Mouse (Mus musculus) ES-E14 (cell line): ENCODE measurements around the gene Arhgap32. TPM values are rescaled to one million over a fixed set of nuclear protein-coding genes. Genes with fewer than 3 reads are reported as not detected.

Experiments used
- DNase-seq: peaks from one replicate; pipeline ENCODE4 v3.0.0-alpha.2; 2013; ENCODE audit warnings: low read depth, low spot score
- H3K27ac ChIP-seq: 2 replicates; pipeline ENCODE4 v1.5.1; 2012; ENCODE audit warnings: low read depth, mild to moderate bottlenecking, low read length, moderate library complexity, mixed read lengths; ENCODE audit not compliant: poor library complexity, insufficient read depth, severe bottlenecking
- H3K36me3 ChIP-seq: 2 replicates; pipeline ENCODE4 v1.6.1; 2012; ENCODE audit warnings: mild to moderate bottlenecking, low read length, moderate library complexity, mixed read lengths; ENCODE audit not compliant: control insufficient read depth, poor library complexity, insufficient read depth, severe bottlenecking
- H3K4me1 ChIP-seq, 2 experiments: fragments of 150-350 bp in 1 of 2; sonication (generic) in 1 of 2; 2 replicates each; pipeline ENCODE4 v1.6.1; 2012; ENCODE audit warnings: low read length in 2 of 2, mild to moderate bottlenecking in 1 of 2, mixed read lengths in 1 of 2; ENCODE audit not compliant: control insufficient read depth in 2 of 2, insufficient read depth in 2 of 2, poor library complexity in 1 of 2
- H3K4me3 ChIP-seq, 2 experiments: fragments of 150-350 bp in 1 of 2; sonication (generic) in 1 of 2; 2 replicates each; pipeline ENCODE4 v1.5.1; 2012; ENCODE audit warnings: low read length in 2 of 2, low read depth in 1 of 2, mild to moderate bottlenecking in 1 of 2, mixed read lengths in 1 of 2; ENCODE audit not compliant: insufficient read depth in 1 of 2, poor library complexity in 1 of 2, severe bottlenecking in 1 of 2
- H3K9ac ChIP-seq: 2 replicates; pipeline ENCODE4 v1.6.1; 2012; ENCODE audit warnings: low read depth, mild to moderate bottlenecking, low read length, mixed read lengths; ENCODE audit not compliant: poor library complexity, insufficient read depth, severe bottlenecking
- H3K9me3 ChIP-seq: fragments of 150-350 bp; sonication (generic); 2 replicates; pipeline ENCODE4 v1.6.1; 2012; ENCODE audit warnings: low read depth, mild to moderate bottlenecking, low read length; ENCODE audit not compliant: control insufficient read depth, insufficient read depth
- CHD2 ChIP-seq: IDR thresholded peaks from 2 replicates; pipeline ENCODE4 v1.6.1; 2014; ENCODE audit warnings: mild to moderate bottlenecking, low read depth, low read length, inconsistent platforms
- HCFC1 ChIP-seq: IDR thresholded peaks from 2 replicates; pipeline ENCODE4 v1.6.1; 2012; ENCODE audit warnings: low read length, inconsistent platforms, borderline replicate concordance; ENCODE audit not compliant: insufficient read depth
- MAFK ChIP-seq: IDR thresholded peaks from 2 replicates; pipeline ENCODE4 v1.6.1; 2014; ENCODE audit warnings: mild to moderate bottlenecking, low read depth, low read length, inconsistent platforms; ENCODE audit not compliant: insufficient read depth
- ZC3H11A ChIP-seq: IDR thresholded peaks from 2 replicates; pipeline ENCODE4 v1.6.1; 2012; ENCODE audit warnings: low read depth, mild to moderate bottlenecking, inconsistent platforms, low read length, borderline replicate concordance
- ZNF384 ChIP-seq: IDR thresholded peaks from 2 replicates; pipeline ENCODE4 v1.6.1; 2012; ENCODE audit warnings: low read depth, low read length, inconsistent platforms
- in situ Hi-C, 2 experiments: fragments of 600-800 bp; cut with MboI; formaldehyde crosslinking; loops; one replicate each; pipeline ENCODE4 v1.15.1; 2025; ENCODE audit warnings: low sequenced_read_pairs in 2 of 2, inconsistent platforms in 1 of 2; ENCODE audit not compliant: unreplicated experiment in 2 of 2
- total RNA-seq: library from RNA; depleted of rRNA; stranded (reverse); fragments of 300-350 nt; gene quantifications from 2 replicates; pipeline ENCODE4 v1.2.3, GENCODE M21; 2012

Arhgap32 gene
- total RNA-seq, 1 experiment, result 13.9 TPM

- in situ Hi-C loops, result no loop called here
- Histone ChIP-seq H3K9ac (no peak overlapping the region), H3K9me3 (no peaks in the 10 kb centered on the region), H3K36me3 (0 out of 2 replicates have a peak, but pooled peaks cover 2% of the 10 kb centered on the region), H3K4me1 (no peaks in the 10 kb centered on the region), H3K27ac (no peak overlapping the region), H3K4me3 (no peak overlapping the region)
- DNase-seq, result no peak
- TF ChIP-seq CHD2 (no peak), ZNF384 (no peak), ZC3H11A (no peak), HCFC1 (no peak), MAFK (no peak)
Measured at GRCm38 (mm10) chr9:32208071-32208470, 92.1 kb downstream of the Arhgap32 start.

GRCm38 (mm10) chr9:32216820-32217567 lies 101.1 kb downstream of the Arhgap32 start:
- Histone ChIP-seq H3K27ac (no peak overlapping the region; the same call in 1 of the 2 replicates), H3K36me3 (no peaks in the 10 kb centered on the region), H3K9ac (no peak overlapping the region), H3K9me3 (no peaks in the 10 kb centered on the region), H3K4me1 (peaks cover 3 to 6% of the 10 kb centered on the region in 2 experiments; a peak in 2 of 4 replicates), H3K4me3 (no peak overlapping the region)
- in situ Hi-C loops, result no loop called here
- TF ChIP-seq MAFK (no peak), CHD2 (no peak), ZNF384 (no peak), ZC3H11A (no peak), HCFC1 (no peak)
- no peak for DNase-seq

- Histone ChIP-seq H3K9me3 (no peaks in the 10 kb centered on the region), H3K4me1 (peaks cover 10 to 18% of the 10 kb centered on the region in 2 experiments; a peak in 3 of 4 replicates), H3K36me3 (no peaks in the 10 kb centered on the region), H3K4me3 (no peak overlapping the region), H3K27ac (no peak overlapping the region), H3K9ac (no peak overlapping the region)
- TF ChIP-seq HCFC1 (no peak), ZNF384 (no peak), CHD2 (no peak), ZC3H11A (no peak), MAFK (no peak)
- in situ Hi-C loops, result no loop called here
- no peak for DNase-seq
Measured at GRCm38 (mm10) chr9:32219400-32219799, 103.5 kb downstream of the Arhgap32 start.

- TF ChIP-seq HCFC1, result no peak
- no peak for TF ChIP-seq ZNF384
- no peak for TF ChIP-seq CHD2
- no peak for TF ChIP-seq MAFK
- TF ChIP-seq ZC3H11A, result no peak
- Histone ChIP-seq H3K9ac (no peak overlapping the region), H3K4me1 (peaks cover 9 to 20% of the 10 kb centered on the region in 2 experiments; a peak in 3 of 4 replicates), H3K27ac (no peak overlapping the region), H3K36me3 (no peaks in the 10 kb centered on the region), H3K9me3 (no peaks in the 10 kb centered on the region), H3K4me3 (no peak overlapping the region)
- in situ Hi-C loops, result no loop called here
- no peak for DNase-seq
Measured at GRCm38 (mm10) chr9:32222184-32222583, 106.2 kb downstream of the Arhgap32 start.
